ENCODE assay signal across 8 mouse cellular contexts in the genomic region with DNA sequence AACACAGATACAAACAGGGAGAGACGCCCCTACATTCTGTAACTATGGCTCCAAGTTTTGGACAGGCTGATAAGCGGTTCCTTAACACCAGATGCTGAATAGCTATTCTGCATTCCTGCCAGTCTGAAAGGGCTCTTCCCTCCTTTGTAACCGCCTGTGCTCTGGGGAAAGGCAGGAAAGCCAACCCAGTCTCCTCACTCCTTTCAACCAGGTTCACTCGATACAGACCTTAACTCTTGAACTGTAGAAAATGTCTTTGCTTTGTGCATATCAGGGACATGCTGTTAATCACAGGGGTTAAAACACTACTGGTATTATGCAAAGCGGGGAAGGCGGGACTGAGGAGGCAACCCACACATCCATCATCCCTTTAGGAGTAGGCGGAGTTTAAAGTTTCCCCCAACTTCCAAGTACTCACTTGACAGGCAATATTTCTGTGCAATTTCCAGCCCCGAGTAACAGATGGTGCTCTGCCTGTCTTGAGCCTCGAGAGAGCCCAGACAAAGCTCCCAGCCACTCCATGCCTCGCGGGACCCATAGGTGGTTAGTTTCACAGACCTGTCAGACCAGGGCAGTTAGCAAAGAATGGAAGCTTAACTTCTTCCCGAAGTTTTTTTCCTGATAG. TPM values are rescaled to one million over a fixed set of nuclear protein-coding genes. Genes with fewer than 3 reads are reported as not detected.
DNase-seq lines count a peak whose midpoint lies in the region; ATAC-seq lines count a peak whose summit lies in the region.
"Had no signal": no experiment of that assay in that cellular context is flagged by ENCODE, and none has a peak within 500 bp of the region (broad histone marks: within the 10 kb centered on the region; RNA-seq: fewer than 3 reads in every experiment).

No protein-coding gene starts in this region.

- peak; percentile 6 to 11 for DNase-seq in adrenal gland, postnatal 4 days (ENCODE audit: low spot score in 2 of 2)
- peak; percentile 54 for DNase-seq in forebrain, embryonic 11.5 days (ENCODE audit: low spot score)
- DNase-seq in heart, postnatal 25 days (ENCODE audit: low spot score) = peak; percentile 26
- peak; percentile 47 to 51 for DNase-seq in kidney, postnatal 36 days
- DNase-seq in midbrain, embryonic 10.5 days (ENCODE audit: low spot score) = peak; percentile 52
- peak; percentile 1 to 25 for DNase-seq in urinary bladder, postnatal 36 days (ENCODE audit: low spot score in 2 of 2)
- DNase-seq in thymus, postnatal 0 days (ENCODE audit: low spot score) = no peak

- no peaks in the 10 kb centered on the region for H3K9me3 ChIP-seq in forebrain, embryonic 11.5 days (ENCODE audit: control insufficient read depth, low read length)
- H3K9me3 ChIP-seq in midbrain, embryonic 10.5 days (replicated peaks) = no peaks in the 10 kb centered on the region

- peak; percentile 10; the same call in 1 of the 2 replicates for ATAC-seq in forebrain, embryonic 11.5 days (replicated peaks; ENCODE audit: low FRiP score)

- no peaks in the 10 kb centered on the region for H3K27me3 ChIP-seq in forebrain, embryonic 11.5 days (ENCODE audit: control insufficient read depth, insufficient read depth, low read length)
- H3K27me3 ChIP-seq in midbrain, embryonic 10.5 days (ENCODE audit: low read depth, poor library complexity, severe bottlenecking) = peaks cover 7% of the 10 kb centered on the region

- no peak overlapping the region for H3K27ac ChIP-seq in forebrain, embryonic 11.5 days (ENCODE audit: low read depth, low read length)
- peak overlapping the region; percentile 95 for H3K27ac ChIP-seq in midbrain, embryonic 10.5 days (replicated peaks)

- WGBS in forebrain, embryonic 11.5 days = 3% methylated on average over 12 of the region's 12 CpGs
- 2% methylated on average over 12 of the region's 12 CpGs for WGBS in midbrain, embryonic 10.5 days

- H3K4me2 ChIP-seq in forebrain, embryonic 11.5 days (ENCODE audit: low read depth, low read length, severe bottlenecking) = peak overlapping the region; percentile 77

- peak overlapping the region; percentile 81 for H3K9ac ChIP-seq in forebrain, embryonic 11.5 days (ENCODE audit: low read length)

- intact Hi-C loops in heart, postnatal 25 days (cut with DNase I) = loop anchor here (2.0 kb wide), 1 partner anchor 255 kb away; no protein-coding TSS in a partner anchor

- no peaks in the 10 kb centered on the region for H3K36me3 ChIP-seq in forebrain, embryonic 11.5 days (ENCODE audit: control insufficient read depth, insufficient read depth, low read length)
- H3K36me3 ChIP-seq in midbrain, embryonic 10.5 days = no peaks in the 10 kb centered on the region

- no peaks in the 10 kb centered on the region for H3K4me1 ChIP-seq in forebrain, embryonic 11.5 days (replicated peaks; ENCODE audit: control insufficient read depth, insufficient read depth, low read length)
- peaks cover 31% of the 10 kb centered on the region for H3K4me1 ChIP-seq in midbrain, embryonic 10.5 days

- H3K4me3 ChIP-seq in forebrain, embryonic 11.5 days (ENCODE audit: low read depth, low read length) = peak overlapping the region; percentile 75
- H3K4me3 ChIP-seq in midbrain, embryonic 10.5 days = peak overlapping the region; percentile 89

RNA-seq across cellular contexts. Expression of gene Fbxl7, which starts 1.2 kb away (rescaled TPM):
- total RNA-seq in adrenal gland, postnatal 4 days (2021) = 10 to 100 TPM; 15.2 to 16.0 TPM
- 13.3 and 15.8 TPM in 2 replicates for polyA plus RNA-seq in forebrain, embryonic 11.5 days (2014; fragmentation: Nextera tagmentation; extraction: Ambion mirVana)
- 1 to 10 TPM; 3.1 to 3.4 TPM for total RNA-seq in heart, postnatal 25 days (2021)
- 11.6 and 12.9 TPM in 2 replicates for polyA plus RNA-seq in midbrain, embryonic 10.5 days (2016; fragmentation: Nextera tagmentation; extraction: Ambion mirVana)
- polyA plus RNA-seq in thymus, postnatal 0 days (2015; fragmentation: Nextera tagmentation; extraction: Ambion mirVana) = 0.67 and 1.0 TPM in 2 replicates
- total RNA-seq: common myeloid progenitor, adult 5-6 weeks had no signal
